Mouse (Mus musculus) testis, adult 2 months (tissue): ENCODE measurements around the gene Med24.

ENCODE experiments used
- CTCF ChIP-seq: fragments of 200-500 bp; IDR thresholded peaks from 2 replicates; pipeline ENCODE4 v1.5.1; 2012; ENCODE audit warnings: low read depth, mild to moderate bottlenecking, inconsistent platforms, low read length, moderate library complexity; ENCODE audit not compliant: control insufficient read depth, insufficient read depth, insufficient replicate concordance
- POLR2A ChIP-seq: fragments of 200-500 bp; IDR thresholded peaks from 2 replicates; pipeline ENCODE4 v1.6.1; 2012; ENCODE audit warnings: low read depth, mild to moderate bottlenecking, inconsistent platforms, low read length, moderate library complexity; ENCODE audit not compliant: control insufficient read depth

DNA sequence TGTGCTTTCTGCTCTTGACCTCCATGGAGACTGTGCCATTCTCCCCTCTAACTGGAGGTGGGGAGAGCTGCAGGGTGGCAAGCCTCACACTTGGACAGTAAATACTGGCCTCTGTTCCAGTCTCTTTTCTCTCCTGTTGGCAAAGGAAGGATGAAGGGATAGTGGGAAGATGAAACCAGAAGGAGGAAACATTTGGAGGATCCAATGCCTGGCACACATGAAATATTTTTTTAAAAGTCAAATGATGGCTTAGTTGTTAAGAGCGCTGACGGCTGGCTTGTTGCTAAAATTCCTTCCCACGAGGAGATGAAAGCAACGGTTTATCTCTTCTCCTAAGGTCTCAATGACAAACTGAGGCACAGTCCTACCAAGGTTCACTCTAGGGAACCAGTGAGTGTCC is 5.9 kb upstream of the Med24 start:
- TF ChIP-seq POLR2A, result no peak
- no peak for TF ChIP-seq CTCF
